Mouse (Mus musculus) cortical plate, adult 2 months (tissue): Measurements from ENCODE around the gene Mpc2. TPM values are rescaled to one million over a fixed set of nuclear protein-coding genes. Genes with fewer than 3 reads are reported as not detected.

Source experiments
- H3K27ac ChIP-seq: fragments of 200-500 bp; 2 replicates; pipeline ENCODE4 v1.5.1; 2012; ENCODE audit warnings: low read length, control low read depth, inconsistent platforms; ENCODE audit not compliant: insufficient read depth
- H3K4me1 ChIP-seq: fragments of 200-500 bp; 2 replicates; pipeline ENCODE4 v1.6.1; 2011; ENCODE audit warnings: low read length; ENCODE audit not compliant: control insufficient read depth, insufficient read depth
- H3K4me3 ChIP-seq: fragments of 200-500 bp; 2 replicates; pipeline ENCODE4 v1.5.1; 2011; ENCODE audit warnings: mild to moderate bottlenecking, low read length, control low read depth; ENCODE audit not compliant: insufficient read depth
- CTCF ChIP-seq: fragments of 200-500 bp; IDR thresholded peaks from 2 replicates; pipeline ENCODE4 v1.5.1; 2011; ENCODE audit warnings: mild to moderate bottlenecking, control low read depth, low read length; ENCODE audit not compliant: insufficient read depth; ENCODE audit errors: extremely low read depth
- POLR2A ChIP-seq: fragments of 200-500 bp; IDR thresholded peaks from 2 replicates; pipeline ENCODE4 v1.6.1; 2011; ENCODE audit warnings: mild to moderate bottlenecking, low read length, control low read depth; ENCODE audit not compliant: insufficient read depth; ENCODE audit errors: extremely low read depth
- polyA plus RNA-seq: library from polyadenylated mRNA; depleted of rRNA; stranded (reverse); fragments of >200 nt; gene quantifications from 2 replicates; pipeline ENCODE4 v1.2.3, GENCODE M21; 2012; rRNA removed

The Mpc2 gene
- 159 and 161 TPM in 2 replicates for polyA plus RNA-seq

- Histone ChIP-seq H3K4me1 (no peaks in the 10 kb centered on the region), H3K27ac (peak within 1 kb of the TSS; percentile 76), H3K4me3 (peak within 1 kb of the TSS; percentile 54)
- peak; percentile 81; the same call in 1 of the 2 replicates for TF ChIP-seq POLR2A
- no peak for TF ChIP-seq CTCF
These were observed at the start of gene Mpc2, which contains the start of gene Dcaf6 for GRCm38 (mm10) chr1:165460360-165460800. Gene Mpc2, plus strand, starts transcription at chr1:165460637. Gene Dcaf6, minus strand, starts transcription at chr1:165460475.

GRCm38 (mm10) chr1:165421357-165421915 is 39.0 kb upstream of the Mpc2 start:
- Histone ChIP-seq H3K4me1 (no peaks in the 10 kb centered on the region), H3K4me3 (no peak overlapping the region), H3K27ac (no peak overlapping the region)
- no peak for TF ChIP-seq CTCF
- no peak for TF ChIP-seq POLR2A

GRCm38 (mm10) chr1:165426254-165426653 is 34.2 kb upstream of the Mpc2 start:
- no peak overlapping the region for H3K4me3 ChIP-seq
- no peak overlapping the region for H3K27ac ChIP-seq
- no peaks in the 10 kb centered on the region for H3K4me1 ChIP-seq
- TF ChIP-seq POLR2A: no peak
- no peak for TF ChIP-seq CTCF

DNA sequence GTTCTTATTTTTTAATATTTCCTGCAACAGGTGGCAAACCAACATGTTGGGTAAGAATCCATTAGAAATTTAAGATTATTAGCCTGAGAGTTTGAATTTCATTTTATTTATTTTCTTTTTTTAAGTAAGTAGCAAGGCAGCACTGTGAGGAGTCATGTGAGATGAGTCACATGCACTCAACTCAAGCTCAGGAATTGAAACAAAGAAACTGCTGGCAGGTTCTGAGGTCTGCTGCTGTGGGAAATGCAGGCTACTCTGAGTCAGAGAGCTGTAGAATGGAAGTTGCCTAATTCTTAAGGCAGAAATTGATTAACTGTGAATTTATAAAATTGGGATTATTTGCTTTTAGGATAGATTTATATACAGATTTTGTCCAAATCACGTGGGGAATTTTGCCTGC is 27.6 kb upstream of the Mpc2 start:
- no peak for TF ChIP-seq POLR2A
- no peak for TF ChIP-seq CTCF

GRCm38 (mm10) chr1:165438289-165439021 is 22.0 kb upstream of the Mpc2 start:
- H3K4me3 ChIP-seq: no peak overlapping the region
- no peak overlapping the region for H3K27ac ChIP-seq
- no peak for TF ChIP-seq POLR2A
- TF ChIP-seq CTCF: no peak

More for the DNA sequence above, 27.6 kb upstream of the Mpc2 start:
- Histone ChIP-seq H3K27ac (no peak overlapping the region), H3K4me3 (no peak overlapping the region), H3K4me1 (no peaks in the 10 kb centered on the region)

GRCm38 (mm10) chr1:165440788-165441187 is 19.6 kb upstream of the Mpc2 start:
- Histone ChIP-seq H3K27ac (no peak overlapping the region), H3K4me1 (no peaks in the 10 kb centered on the region), H3K4me3 (no peak overlapping the region)
- TF ChIP-seq POLR2A (no peak), CTCF (no peak)

More at GRCm38 (mm10) chr1:165438289-165439021, 22.0 kb upstream of the Mpc2 start:
- no peaks in the 10 kb centered on the region for H3K4me1 ChIP-seq

- TF ChIP-seq CTCF (no peak), POLR2A (no peak)
- H3K27ac ChIP-seq: no peak overlapping the region
- no peaks in the 10 kb centered on the region for H3K4me1 ChIP-seq
- no peak overlapping the region for H3K4me3 ChIP-seq
These were observed 19.2 kb upstream of the Mpc2 start for GRCm38 (mm10) chr1:165441201-165441600.

DNA sequence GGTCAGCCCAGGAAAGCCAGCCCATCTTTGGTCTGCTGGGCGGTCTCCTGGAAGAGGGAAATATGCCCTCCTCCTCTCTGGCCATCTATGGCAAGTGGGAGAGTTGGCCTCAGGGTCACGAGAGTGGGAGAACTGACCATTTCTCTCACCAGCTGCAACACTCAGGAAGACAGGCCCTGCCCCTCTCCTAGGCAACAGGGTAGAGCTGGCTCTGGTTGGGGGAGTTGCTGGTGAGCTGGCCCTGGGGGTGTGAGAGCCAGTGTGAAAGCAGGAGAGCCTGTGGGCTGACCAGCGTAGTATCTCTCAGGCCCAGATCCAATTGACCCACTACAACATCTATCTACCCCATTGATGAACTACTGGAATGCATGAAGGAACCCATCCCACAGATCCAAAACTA is 18.7 kb upstream of the Mpc2 start:
- H3K4me3 ChIP-seq: no peak overlapping the region
- no peaks in the 10 kb centered on the region for H3K4me1 ChIP-seq
- no peak overlapping the region for H3K27ac ChIP-seq
- no peak for TF ChIP-seq CTCF
- TF ChIP-seq POLR2A: no peak

- TF ChIP-seq CTCF (no peak), POLR2A (no peak)
- Histone ChIP-seq H3K4me3 (peak overlapping the region; percentile 54), H3K27ac (no peak overlapping the region), H3K4me1 (no peaks in the 10 kb centered on the region)
These were observed 1.4 kb upstream of the Mpc2 start for GRCm38 (mm10) chr1:165459041-165459502.
